Mouse (Mus musculus) heart, embryonic 13.5 days (tissue): ENCODE measurements around the gene Gm13199. TPM values are rescaled to one million over a fixed set of nuclear protein-coding genes. Genes with fewer than 3 reads are reported as not detected.

Experiments
- ATAC-seq: fragments of 200-750 bp; cut with Nextera tagmentation; 2 replicates; pipeline ENCODE4 v1.8.0; 2017; ENCODE audit warnings: moderate TSS enrichment; ENCODE audit not compliant: insufficient number of reproducible peaks, low FRiP score, low TSS enrichment; ENCODE audit errors: extremely low read depth
- H3K27ac ChIP-seq: fragments of 300-500 bp; sonication (generic); replicated peaks from 2 replicates; pipeline ENCODE4 v1.5.1; 2015; ENCODE audit warnings: moderate library complexity, mild to moderate bottlenecking, inconsistent platforms
- H3K27me3 ChIP-seq: fragments of 300-500 bp; sonication (generic); replicated peaks from 2 replicates; pipeline ENCODE4 v1.6.1; 2015; ENCODE audit warnings: mild to moderate bottlenecking, inconsistent platforms
- H3K36me3 ChIP-seq: fragments of 300-500 bp; sonication (generic); 2 replicates; pipeline ENCODE4 v1.6.1; 2015; ENCODE audit warnings: mild to moderate bottlenecking, inconsistent platforms
- H3K4me1 ChIP-seq: fragments of 300-500 bp; sonication (generic); 2 replicates; pipeline ENCODE4 v1.6.1; 2015; ENCODE audit warnings: inconsistent platforms
- H3K4me2 ChIP-seq: fragments of 300-500 bp; sonication (generic); 2 replicates; pipeline ENCODE4 v1.6.1; 2015; ENCODE audit warnings: inconsistent platforms, mild to moderate bottlenecking, moderate library complexity
- H3K4me3 ChIP-seq: fragments of 300-500 bp; sonication (generic); 2 replicates; pipeline ENCODE4 v1.5.1; 2015; ENCODE audit warnings: moderate library complexity, mild to moderate bottlenecking, inconsistent platforms
- H3K9ac ChIP-seq: fragments of 300-500 bp; sonication (generic); 2 replicates; pipeline ENCODE4 v1.6.1; 2015; ENCODE audit warnings: inconsistent platforms, mild to moderate bottlenecking, moderate library complexity
- H3K9me3 ChIP-seq: fragments of 300-500 bp; sonication (generic); 2 replicates; pipeline ENCODE4 v1.6.1; 2016; ENCODE audit warnings: inconsistent platforms
- WGBS: fragments of 180-500 bp; shearing (Covaris S2); methylation state at CpG from one replicate; pipeline ENCODE4 v1.1.7; 2015; ENCODE audit warnings: mixed read lengths; 5-methylcytosine and 5-hydroxymethylcytosine counted together
- polyA plus RNA-seq: library from polyadenylated mRNA; unstranded; fragments of >200 nt; fragmentation: Nextera tagmentation; extraction: Ambion mirVana; gene quantifications from 2 replicates; pipeline ENCODE4 v1.2.1, GENCODE M21; 2015

The Gm13199 gene
- 0.44 and 0.85 TPM in 2 replicates for polyA plus RNA-seq

GRCm38 (mm10) chr2:5862834-5863233 lies at the start of gene Gm13199:
Gene Gm13199 (minus strand): TSS chr2:5862934.
- no peaks in the 10 kb centered on the region for H3K27me3 ChIP-seq
- H3K4me2 ChIP-seq = no peak within 1 kb of the TSS
- peaks cover 89% of the 10 kb centered on the region for H3K36me3 ChIP-seq
- no peaks in the 10 kb centered on the region for H3K9me3 ChIP-seq
- no peaks in the 10 kb centered on the region for H3K4me1 ChIP-seq
- no peak for ATAC-seq
- H3K9ac ChIP-seq = no peak within 1 kb of the TSS
- H3K4me3 ChIP-seq = no peak within 1 kb of the TSS
- 83% methylated on average over 3 of the region's 3 CpGs for WGBS
- H3K27ac ChIP-seq = no peak within 1 kb of the TSS

GRCm38 (mm10) chr2:5911282-5911965 lies 48.7 kb upstream of the Gm13199 start:
- H3K27ac ChIP-seq = no peak overlapping the region
- 57% methylated on average over 16 of the region's 16 CpGs for WGBS
- no peak overlapping the region for H3K9ac ChIP-seq
- H3K9me3 ChIP-seq = no peaks in the 10 kb centered on the region
- 0 out of 2 replicates have a peak, but pooled peaks cover 4% of the 10 kb centered on the region for H3K36me3 ChIP-seq
- H3K4me3 ChIP-seq = no peak overlapping the region
- H3K4me2 ChIP-seq = no peak overlapping the region
- no peaks in the 10 kb centered on the region for H3K4me1 ChIP-seq
- no peak for ATAC-seq
- H3K27me3 ChIP-seq = no peaks in the 10 kb centered on the region

- H3K4me2 ChIP-seq = no peak overlapping the region
- 53% methylated on average over 3 of the region's 3 CpGs for WGBS
These were observed 43.9 kb upstream of the Gm13199 start for GRCm38 (mm10) chr2:5906625-5907024.

GRCm38 (mm10) chr2:5906092-5906491 lies 43.4 kb upstream of the Gm13199 start:
- no peak for ATAC-seq
- WGBS = 21% methylated on average over 5 of the region's 5 CpGs
- Histone ChIP-seq H3K9ac (no peak overlapping the region), H3K4me2 (no peak overlapping the region), H3K9me3 (no peaks in the 10 kb centered on the region), H3K36me3 (0 out of 2 replicates have a peak, but pooled peaks cover 9% of the 10 kb centered on the region), H3K4me1 (0 out of 2 replicates have a peak, but pooled peaks cover 5% of the 10 kb centered on the region), H3K4me3 (no peak overlapping the region), H3K27me3 (no peaks in the 10 kb centered on the region), H3K27ac (no peak overlapping the region)

More at GRCm38 (mm10) chr2:5906625-5907024, 43.9 kb upstream of the Gm13199 start:
- Histone ChIP-seq H3K9me3 (no peaks in the 10 kb centered on the region), H3K4me1 (0 out of 2 replicates have a peak, but pooled peaks cover 5% of the 10 kb centered on the region), H3K9ac (no peak overlapping the region), H3K27me3 (no peaks in the 10 kb centered on the region), H3K36me3 (0 out of 2 replicates have a peak, but pooled peaks cover 9% of the 10 kb centered on the region), H3K4me3 (no peak overlapping the region), H3K27ac (no peak overlapping the region)
- no peak for ATAC-seq

GRCm38 (mm10) chr2:5900145-5900544 lies 37.4 kb upstream of the Gm13199 start:
- Histone ChIP-seq H3K4me2 (no peak overlapping the region), H3K9me3 (no peaks in the 10 kb centered on the region), H3K27me3 (no peaks in the 10 kb centered on the region), H3K4me1 (no peaks in the 10 kb centered on the region), H3K9ac (no peak overlapping the region), H3K36me3 (0 out of 2 replicates have a peak, but pooled peaks cover 5% of the 10 kb centered on the region), H3K4me3 (no peak overlapping the region), H3K27ac (no peak overlapping the region)
- ATAC-seq = no peak
- WGBS = 66% methylated on average over 5 of the region's 5 CpGs

GRCm38 (mm10) chr2:5894843-5895570 lies 32.3 kb upstream of the Gm13199 start, which contains the start of gene Sec61a2:
Gene Sec61a2 (minus strand): TSS chr2:5895432.
- Histone ChIP-seq H3K4me2 (peak within 1 kb of the TSS; percentile 72), H3K4me1 (peaks cover 10% of the 10 kb centered on the region), H3K27me3 (no peaks in the 10 kb centered on the region)

GRCm38 (mm10) chr2:5894296-5894695 lies 31.6 kb upstream of the Gm13199 start:
- peak overlapping the region; percentile 93 for H3K4me3 ChIP-seq
- no peaks in the 10 kb centered on the region for H3K9me3 ChIP-seq
- H3K36me3 ChIP-seq = peaks cover 30% of the 10 kb centered on the region
- H3K27me3 ChIP-seq = no peaks in the 10 kb centered on the region
- H3K27ac ChIP-seq = no peak overlapping the region; the same call in 1 of the 2 replicates
- peak overlapping the region; percentile 95 for H3K9ac ChIP-seq
- peak overlapping the region; percentile 72 for H3K4me2 ChIP-seq
- H3K4me1 ChIP-seq = peaks cover 14% of the 10 kb centered on the region
- 44% methylated on average over 11 of the region's 11 CpGs for WGBS
- no peak for ATAC-seq

More at GRCm38 (mm10) chr2:5894843-5895570, 32.3 kb upstream of the Gm13199 start, which contains the start of gene Sec61a2:
- Histone ChIP-seq H3K36me3 (peaks cover 23% of the 10 kb centered on the region), H3K9me3 (no peaks in the 10 kb centered on the region), H3K4me3 (peak within 1 kb of the TSS; percentile 93), H3K27ac (peak within 1 kb of the TSS; percentile 92), H3K9ac (peak within 1 kb of the TSS; percentile 95)
- ATAC-seq = peak; percentile 100
- WGBS = under 1% methylated on average over 62 of the region's 62 CpGs

- Histone ChIP-seq H3K4me3 (no peak overlapping the region), H3K36me3 (peaks cover 71% of the 10 kb centered on the region), H3K4me2 (no peak overlapping the region), H3K27ac (no peak overlapping the region), H3K27me3 (no peaks in the 10 kb centered on the region), H3K9me3 (no peaks in the 10 kb centered on the region), H3K9ac (no peak overlapping the region), H3K4me1 (peaks cover 16% of the 10 kb centered on the region)
- WGBS = 70% methylated on average over 2 of the region's 2 CpGs
- no peak for ATAC-seq
These were observed 26.7 kb upstream of the Gm13199 start for GRCm38 (mm10) chr2:5889412-5889811.

GRCm38 (mm10) chr2:5888865-5889264 lies 26.1 kb upstream of the Gm13199 start:
- WGBS = 66% methylated on average over 5 of the region's 5 CpGs

GRCm38 (mm10) chr2:5877446-5877845 lies 14.7 kb upstream of the Gm13199 start:
- 85% methylated on average over 3 of the region's 3 CpGs for WGBS
- H3K36me3 ChIP-seq = peaks cover 90% of the 10 kb centered on the region
- no peak for ATAC-seq

More at GRCm38 (mm10) chr2:5888865-5889264, 26.1 kb upstream of the Gm13199 start:
- H3K27ac ChIP-seq = no peak overlapping the region
- H3K36me3 ChIP-seq = peaks cover 74% of the 10 kb centered on the region
- peaks cover 12% of the 10 kb centered on the region for H3K4me1 ChIP-seq
- no peak for ATAC-seq
- H3K9ac ChIP-seq = no peak overlapping the region; the same call in 1 of the 2 replicates
- H3K4me3 ChIP-seq = no peak overlapping the region
- H3K9me3 ChIP-seq = no peaks in the 10 kb centered on the region
- H3K4me2 ChIP-seq = no peak overlapping the region
- no peaks in the 10 kb centered on the region for H3K27me3 ChIP-seq

GRCm38 (mm10) chr2:5869746-5870145 lies 7.0 kb upstream of the Gm13199 start:
- H3K4me1 ChIP-seq = no peaks in the 10 kb centered on the region
- no peak overlapping the region for H3K9ac ChIP-seq
- WGBS = 88% methylated on average over 5 of the region's 5 CpGs
- H3K9me3 ChIP-seq = no peaks in the 10 kb centered on the region
- no peaks in the 10 kb centered on the region for H3K27me3 ChIP-seq
- H3K4me3 ChIP-seq = no peak overlapping the region
- peaks cover 88% of the 10 kb centered on the region for H3K36me3 ChIP-seq
- no peak overlapping the region for H3K4me2 ChIP-seq
- no peak overlapping the region for H3K27ac ChIP-seq
- no peak for ATAC-seq

More at GRCm38 (mm10) chr2:5877446-5877845, 14.7 kb upstream of the Gm13199 start:
- H3K4me2 ChIP-seq = no peak overlapping the region
- H3K9me3 ChIP-seq = no peaks in the 10 kb centered on the region
- H3K4me1 ChIP-seq = no peaks in the 10 kb centered on the region
- H3K27me3 ChIP-seq = no peaks in the 10 kb centered on the region
- H3K4me3 ChIP-seq = no peak overlapping the region
- no peak overlapping the region for H3K27ac ChIP-seq
- no peak overlapping the region for H3K9ac ChIP-seq
